Mouse (Mus musculus) ES-E14 (cell line): Measurements from ENCODE around the gene Tex28. TPM values are rescaled to one million over a fixed set of nuclear protein-coding genes. Genes with fewer than 3 reads are reported as not detected.
A peak's percentile ranks its signal among the peaks of the same experiment; 100 is the strongest.

Source experiments
- DNase-seq: peaks from one replicate; pipeline ENCODE4 v3.0.0-alpha.2; 2013; ENCODE audit warnings: low read depth, low spot score
- H3K27ac ChIP-seq: 2 replicates; pipeline ENCODE4 v1.5.1; 2012; ENCODE audit warnings: low read depth, mild to moderate bottlenecking, low read length, moderate library complexity, mixed read lengths; ENCODE audit not compliant: poor library complexity, insufficient read depth, severe bottlenecking
- H3K36me3 ChIP-seq: 2 replicates; pipeline ENCODE4 v1.6.1; 2012; ENCODE audit warnings: mild to moderate bottlenecking, low read length, moderate library complexity, mixed read lengths; ENCODE audit not compliant: control insufficient read depth, poor library complexity, insufficient read depth, severe bottlenecking
- H3K4me1 ChIP-seq, 2 experiments: fragments of 150-350 bp in 1 of 2; sonication (generic) in 1 of 2; 2 replicates each; pipeline ENCODE4 v1.6.1; 2012; ENCODE audit warnings: low read length in 2 of 2, mild to moderate bottlenecking in 1 of 2, mixed read lengths in 1 of 2; ENCODE audit not compliant: control insufficient read depth in 2 of 2, insufficient read depth in 2 of 2, poor library complexity in 1 of 2
- H3K4me3 ChIP-seq, 2 experiments: fragments of 150-350 bp in 1 of 2; sonication (generic) in 1 of 2; 2 replicates each; pipeline ENCODE4 v1.5.1; 2012; ENCODE audit warnings: low read length in 2 of 2, low read depth in 1 of 2, mild to moderate bottlenecking in 1 of 2, mixed read lengths in 1 of 2; ENCODE audit not compliant: insufficient read depth in 1 of 2, poor library complexity in 1 of 2, severe bottlenecking in 1 of 2
- H3K9ac ChIP-seq: 2 replicates; pipeline ENCODE4 v1.6.1; 2012; ENCODE audit warnings: low read depth, mild to moderate bottlenecking, low read length, mixed read lengths; ENCODE audit not compliant: poor library complexity, insufficient read depth, severe bottlenecking
- H3K9me3 ChIP-seq: fragments of 150-350 bp; sonication (generic); 2 replicates; pipeline ENCODE4 v1.6.1; 2012; ENCODE audit warnings: low read depth, mild to moderate bottlenecking, low read length; ENCODE audit not compliant: control insufficient read depth, insufficient read depth
- CHD2 ChIP-seq: IDR thresholded peaks from 2 replicates; pipeline ENCODE4 v1.6.1; 2014; ENCODE audit warnings: mild to moderate bottlenecking, low read depth, low read length, inconsistent platforms
- HCFC1 ChIP-seq: IDR thresholded peaks from 2 replicates; pipeline ENCODE4 v1.6.1; 2012; ENCODE audit warnings: low read length, inconsistent platforms, borderline replicate concordance; ENCODE audit not compliant: insufficient read depth
- MAFK ChIP-seq: IDR thresholded peaks from 2 replicates; pipeline ENCODE4 v1.6.1; 2014; ENCODE audit warnings: mild to moderate bottlenecking, low read depth, low read length, inconsistent platforms; ENCODE audit not compliant: insufficient read depth
- ZC3H11A ChIP-seq: IDR thresholded peaks from 2 replicates; pipeline ENCODE4 v1.6.1; 2012; ENCODE audit warnings: low read depth, mild to moderate bottlenecking, inconsistent platforms, low read length, borderline replicate concordance
- ZNF384 ChIP-seq: IDR thresholded peaks from 2 replicates; pipeline ENCODE4 v1.6.1; 2012; ENCODE audit warnings: low read depth, low read length, inconsistent platforms
- in situ Hi-C, 2 experiments: fragments of 600-800 bp; cut with MboI; formaldehyde crosslinking; loops; one replicate each; pipeline ENCODE4 v1.15.1; 2025; ENCODE audit warnings: low sequenced_read_pairs in 2 of 2, inconsistent platforms in 1 of 2; ENCODE audit not compliant: unreplicated experiment in 2 of 2
- total RNA-seq: library from RNA; depleted of rRNA; stranded (reverse); fragments of 300-350 nt; gene quantifications from 2 replicates; pipeline ENCODE4 v1.2.3, GENCODE M21; 2012

Gene Tex28
- total RNA-seq, 1 experiment = not detected

DNA sequence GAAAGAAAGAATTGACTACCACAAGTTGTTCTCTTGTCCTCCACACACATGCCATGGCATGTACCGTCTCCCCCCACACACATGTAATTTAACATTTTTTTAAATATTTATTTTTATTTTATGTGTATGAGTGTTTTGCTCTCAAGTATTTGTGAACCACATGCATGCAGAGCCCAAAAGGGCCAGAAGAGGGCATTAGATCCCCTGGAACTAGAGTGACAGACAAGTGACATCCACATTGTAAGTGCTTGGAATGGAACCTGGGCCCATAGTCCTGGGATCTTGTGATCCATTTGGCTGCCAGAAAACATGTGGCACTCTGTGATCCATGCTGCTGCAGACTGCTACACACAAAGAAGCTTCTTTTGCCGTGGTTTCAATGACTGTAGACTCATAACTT lies 42.7 kb downstream of the Tex28 start:
- no peaks in the 10 kb centered on the region for H3K36me3 ChIP-seq
- in situ Hi-C loops = loop anchor here in 1 of 2 experiments (10.0 kb wide), 1 partner anchor 290 kb away; no protein-coding TSS in a partner anchor
- peak; percentile 11 for DNase-seq

DNA sequence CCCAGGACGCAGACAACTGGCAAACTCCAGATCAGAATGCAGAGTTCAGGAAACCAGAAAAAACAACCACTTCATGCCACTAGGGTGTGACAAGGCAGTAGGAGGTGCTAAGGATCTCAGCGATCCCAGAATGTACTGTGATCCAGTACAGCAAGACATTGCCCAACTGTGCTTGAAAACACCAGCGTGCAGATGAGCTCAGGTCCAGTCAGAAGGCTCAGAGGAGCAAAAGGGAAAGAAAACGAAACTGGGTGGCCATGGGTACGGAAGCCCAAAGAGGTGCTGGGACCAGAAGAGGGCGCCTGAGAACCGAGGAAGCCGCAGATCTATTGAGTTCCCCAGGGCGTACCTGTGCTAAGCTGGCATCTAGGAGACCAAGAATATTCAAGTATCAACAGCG lies 52.1 kb downstream of the Tex28 start:
- in situ Hi-C loops = no loop called here
- H3K9ac ChIP-seq = no peak overlapping the region
- H3K27ac ChIP-seq = no peak overlapping the region
- no peaks in the 10 kb centered on the region for H3K36me3 ChIP-seq
- TF ChIP-seq MAFK = no peak
- H3K4me3 ChIP-seq = peak overlapping the region in 1 of 2 experiments; percentile 14; a peak in 1 of 4 replicates
- no peaks in the 10 kb centered on the region for H3K9me3 ChIP-seq
- no peaks in the 10 kb centered on the region for H3K4me1 ChIP-seq
- peak; percentile 26 for DNase-seq

More for the DNA sequence above, 42.7 kb downstream of the Tex28 start:
- no peak for TF ChIP-seq CHD2
- TF ChIP-seq HCFC1 = no peak
- TF ChIP-seq MAFK = no peak
- no peak for TF ChIP-seq ZNF384
- no peak for TF ChIP-seq ZC3H11A
- Histone ChIP-seq H3K4me1 (no peaks in the 10 kb centered on the region), H3K9ac (no peak overlapping the region), H3K4me3 (no peak overlapping the region), H3K27ac (no peak overlapping the region), H3K9me3 (no peaks in the 10 kb centered on the region)

DNA sequence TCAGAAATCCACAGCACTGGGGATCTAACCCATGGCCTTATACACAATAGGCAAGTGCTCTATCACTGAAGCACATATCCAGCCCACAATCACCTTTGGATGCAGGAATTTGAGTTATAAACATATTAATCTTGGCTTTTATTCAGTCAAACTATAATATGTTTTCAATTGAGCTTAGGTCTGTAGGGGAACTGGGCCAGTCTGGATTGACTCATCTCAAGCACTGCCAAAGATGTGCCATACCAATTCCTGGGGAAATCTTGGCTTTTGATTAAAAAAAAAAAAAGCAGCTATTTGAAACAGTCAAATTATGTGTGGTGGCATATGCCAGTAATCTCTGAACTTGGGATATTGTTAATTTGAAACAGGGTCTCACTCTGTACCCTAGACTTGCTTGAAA lies 53.6 kb downstream of the Tex28 start:
- Histone ChIP-seq H3K36me3 (no peaks in the 10 kb centered on the region), H3K4me3 (no peak overlapping the region), H3K9ac (no peak overlapping the region), H3K4me1 (no peaks in the 10 kb centered on the region), H3K27ac (no peak overlapping the region), H3K9me3 (no peaks in the 10 kb centered on the region)
- TF ChIP-seq CHD2 = no peak
- TF ChIP-seq MAFK = no peak
- no peak for TF ChIP-seq ZNF384
- no peak for TF ChIP-seq HCFC1
- TF ChIP-seq ZC3H11A = no peak
- DNase-seq = no peak
- in situ Hi-C loops = no loop called here

DNA sequence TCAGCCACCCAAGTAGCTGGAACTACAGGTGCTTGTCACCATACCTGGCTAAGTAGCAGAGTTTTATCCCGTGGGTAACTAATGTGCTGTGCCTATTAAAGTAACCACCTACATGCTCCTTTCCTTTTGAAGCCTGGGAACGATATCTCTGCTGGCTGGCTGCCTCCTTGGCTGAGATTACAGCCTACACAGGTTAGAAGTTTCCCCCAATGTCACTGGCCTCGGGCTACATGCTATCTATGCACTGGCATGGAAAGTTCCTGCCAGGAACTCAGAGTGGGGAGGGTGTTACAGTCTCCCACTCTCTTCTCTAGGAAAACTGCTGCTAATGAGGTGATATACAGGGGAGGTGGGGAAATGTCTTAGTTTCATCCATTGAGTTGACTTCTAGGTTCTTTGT lies 58.9 kb downstream of the Tex28 start:
- no peak for DNase-seq
- no peak overlapping the region for H3K9ac ChIP-seq
- H3K4me3 ChIP-seq = no peak overlapping the region
- no peaks in the 10 kb centered on the region for H3K4me1 ChIP-seq
- H3K9me3 ChIP-seq = no peaks in the 10 kb centered on the region
- in situ Hi-C loops = no loop called here
- TF ChIP-seq ZC3H11A = no peak
- TF ChIP-seq HCFC1 = no peak
- no peak for TF ChIP-seq CHD2
- TF ChIP-seq ZNF384 = no peak
- no peak for TF ChIP-seq MAFK
- H3K27ac ChIP-seq = no peak overlapping the region
- no peaks in the 10 kb centered on the region for H3K36me3 ChIP-seq

DNA sequence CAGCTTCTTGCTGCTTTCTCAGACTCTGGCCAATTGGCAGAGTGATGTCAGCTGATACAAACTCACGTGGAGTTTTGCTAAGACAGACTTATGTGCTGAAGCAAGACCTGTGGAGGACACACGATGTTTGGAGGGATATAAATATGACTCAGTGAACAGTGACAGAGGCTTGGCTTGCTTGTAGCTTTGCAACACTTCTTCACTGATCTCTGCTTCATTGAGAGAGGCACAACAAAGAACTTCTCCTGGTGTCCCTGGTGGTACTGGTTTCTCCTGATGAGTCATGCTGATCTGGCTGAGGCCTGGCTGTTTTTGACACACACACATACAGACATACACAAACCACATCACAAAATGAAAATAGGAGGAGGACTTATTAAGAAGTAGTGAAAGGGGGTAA lies 61.7 kb downstream of the Tex28 start:
- no peak for DNase-seq
- no peaks in the 10 kb centered on the region for H3K9me3 ChIP-seq
- no peak for TF ChIP-seq MAFK
- no peak for TF ChIP-seq CHD2
- TF ChIP-seq HCFC1 = no peak
- TF ChIP-seq ZC3H11A = no peak
- no peak for TF ChIP-seq ZNF384
- no peaks in the 10 kb centered on the region for H3K36me3 ChIP-seq
- in situ Hi-C loops = no loop called here
- H3K4me3 ChIP-seq = no peak overlapping the region
- no peaks in the 10 kb centered on the region for H3K4me1 ChIP-seq
- no peak overlapping the region for H3K27ac ChIP-seq
- H3K9ac ChIP-seq = no peak overlapping the region
